Mouse (Mus musculus): ENCODE measurements around the gene Slc9a8. TPM values are rescaled to one million over a fixed set of nuclear protein-coding genes. Genes with fewer than 3 reads are reported as not detected.

Slc9a8 gene
- total RNA-seq, 2 experiments from 2014 or later: 17.2 to 19.1 TPM

DNA sequence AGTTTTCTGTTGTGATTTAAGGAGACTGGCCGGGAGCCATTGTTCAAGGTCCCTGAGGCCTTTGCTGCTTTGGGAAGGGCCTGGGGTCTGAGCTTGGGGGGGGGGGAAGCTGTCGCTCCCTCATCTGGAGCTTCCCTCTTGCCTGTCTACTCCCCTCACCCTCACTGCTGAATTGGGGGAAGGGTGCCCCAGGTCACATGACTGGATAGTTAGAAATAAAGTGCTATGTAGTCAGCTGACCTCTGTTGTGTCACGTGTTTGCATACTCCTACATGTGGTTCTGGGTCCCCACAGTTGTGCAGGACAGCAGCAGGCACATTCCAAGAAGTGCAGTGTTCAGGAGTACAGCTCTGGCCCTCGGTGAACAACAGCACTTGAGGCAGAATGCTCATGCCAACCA, 55.2 kb downstream of the Slc9a8 start:
- ATAC-seq (ENCODE audit: poor library complexity, severe bottlenecking): no peak

DNA sequence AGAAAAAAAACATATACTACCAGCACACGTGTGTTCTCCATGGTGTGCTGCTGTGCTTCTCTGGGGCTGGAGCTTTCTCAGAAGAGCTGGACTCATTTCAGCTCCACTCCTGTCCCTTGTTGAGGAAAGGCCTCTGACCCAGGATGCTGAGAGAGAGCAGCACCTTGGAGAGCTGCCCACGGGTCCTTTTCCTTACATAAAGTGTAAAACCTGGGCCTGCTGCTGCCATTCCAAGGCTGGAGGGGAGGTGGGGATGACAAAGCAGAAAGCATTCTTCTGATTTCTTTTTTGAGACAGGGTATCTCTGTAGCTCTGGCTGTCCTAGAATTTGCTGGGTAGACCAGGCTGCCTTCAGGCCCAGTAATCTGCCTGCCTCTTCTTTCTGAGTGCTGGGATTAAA, 56.6 kb downstream of the Slc9a8 start:
- no peak for ATAC-seq (ENCODE audit: poor library complexity, severe bottlenecking)

DNA sequence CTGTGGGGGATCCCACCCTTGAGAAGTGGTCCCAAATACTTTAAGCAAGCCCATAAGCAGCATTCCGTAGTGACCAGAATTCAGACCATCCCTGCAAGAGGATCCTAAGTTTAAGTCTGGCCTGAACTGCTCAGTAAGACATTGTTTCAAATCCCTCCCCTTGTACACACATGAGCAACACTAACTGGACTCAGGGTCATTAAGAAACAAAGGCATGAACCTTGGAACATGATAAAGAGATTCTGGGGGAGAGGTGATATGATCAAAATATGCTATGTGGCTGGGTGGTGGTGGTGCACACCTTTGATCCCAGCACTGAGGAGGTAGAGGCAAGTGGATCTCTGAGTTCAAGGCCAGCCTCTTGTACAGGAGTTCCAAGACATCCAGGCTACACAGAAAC, 58.0 kb downstream of the Slc9a8 start:
- no peak for ATAC-seq (ENCODE audit: poor library complexity, severe bottlenecking)

DNA sequence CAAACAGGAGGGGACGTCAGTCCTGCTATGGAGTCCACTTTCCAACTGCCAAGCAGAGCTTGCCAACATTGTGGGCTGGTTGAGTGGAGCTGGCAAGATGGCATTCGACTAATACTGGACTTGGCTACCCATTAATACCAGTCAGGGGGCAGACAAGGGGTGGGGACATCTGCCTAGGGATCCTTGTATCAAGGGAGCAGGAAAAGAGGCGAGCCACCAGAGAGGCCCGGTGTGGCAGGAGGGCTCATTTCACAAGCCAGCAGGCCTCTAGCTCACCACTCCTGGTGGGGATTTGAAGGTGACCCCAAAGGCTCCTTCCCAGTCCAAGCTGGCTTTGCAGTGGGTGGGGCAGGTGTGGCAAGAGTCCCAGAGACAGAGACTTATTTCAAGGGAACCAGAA, 61.2 kb downstream of the Slc9a8 start:
- ATAC-seq (ENCODE audit: poor library complexity, severe bottlenecking): no peak

DNA sequence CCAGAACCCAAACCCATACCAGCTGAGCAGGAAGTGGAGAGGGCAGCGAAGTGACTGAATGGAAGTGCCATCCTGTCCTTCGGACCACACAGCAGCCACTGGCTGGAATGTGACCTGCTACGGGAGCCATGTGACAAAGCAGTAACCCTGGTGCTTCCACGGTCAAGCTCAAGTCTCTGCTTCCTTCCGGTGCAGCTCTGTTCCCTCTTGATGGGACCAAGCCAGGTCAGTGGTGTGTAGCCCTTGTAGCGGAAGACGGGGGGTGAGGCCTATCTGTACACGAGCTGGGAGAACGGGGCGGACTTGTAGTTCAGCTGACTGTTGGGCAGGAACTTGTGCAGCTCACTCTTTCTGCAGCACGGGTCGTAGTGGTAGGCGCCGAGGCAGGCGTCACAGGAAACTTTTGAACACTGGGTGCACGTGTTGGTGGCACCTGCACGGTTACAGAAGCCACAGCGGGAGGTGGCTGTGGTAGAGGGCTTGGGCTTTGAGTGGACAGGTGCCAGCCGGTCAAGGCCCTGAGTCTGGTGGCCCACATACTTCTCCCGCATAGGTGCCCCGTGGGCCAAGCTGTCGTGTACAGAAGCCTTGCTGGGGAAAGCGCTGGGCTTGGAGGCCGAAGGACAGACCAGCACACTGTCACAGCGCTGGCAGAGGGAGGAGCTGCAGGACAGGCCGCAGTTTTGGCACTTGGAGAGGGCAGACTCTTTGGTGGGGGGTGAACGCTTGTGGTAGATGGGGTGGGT, 61.7 kb downstream of the Slc9a8 start:
- no peak for ATAC-seq (ENCODE audit: poor library complexity, severe bottlenecking)

DNA sequence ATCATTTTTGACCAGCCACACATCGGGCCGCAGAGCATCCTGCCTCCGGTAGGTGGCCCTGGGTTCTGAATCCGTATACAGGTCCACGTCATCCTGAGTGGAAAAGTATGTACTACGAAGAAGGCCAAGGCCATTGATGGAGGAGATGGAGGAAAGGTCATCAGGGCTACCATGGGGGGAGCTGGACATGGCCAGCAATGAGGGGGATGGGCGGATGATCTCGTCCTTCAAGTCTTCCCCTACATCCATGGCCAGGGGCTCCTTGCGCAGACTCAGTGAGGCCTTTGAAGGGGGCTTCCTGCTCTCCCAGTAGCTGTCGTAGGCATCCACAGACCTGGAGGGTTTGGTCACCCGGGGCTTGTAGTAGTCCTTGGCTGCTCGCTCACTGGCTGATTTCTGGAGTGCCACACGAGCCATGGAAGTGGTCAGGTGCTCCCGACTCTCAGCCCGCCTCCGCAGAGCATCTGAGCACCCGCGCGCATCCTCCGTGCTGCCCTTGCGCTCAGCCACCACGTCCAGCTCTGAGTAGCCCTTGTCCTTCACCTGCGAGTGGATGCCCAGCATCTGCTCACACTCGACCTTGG, 62.4 kb downstream of the Slc9a8 start:
- no peak for ATAC-seq (ENCODE audit: poor library complexity, severe bottlenecking)

DNA sequence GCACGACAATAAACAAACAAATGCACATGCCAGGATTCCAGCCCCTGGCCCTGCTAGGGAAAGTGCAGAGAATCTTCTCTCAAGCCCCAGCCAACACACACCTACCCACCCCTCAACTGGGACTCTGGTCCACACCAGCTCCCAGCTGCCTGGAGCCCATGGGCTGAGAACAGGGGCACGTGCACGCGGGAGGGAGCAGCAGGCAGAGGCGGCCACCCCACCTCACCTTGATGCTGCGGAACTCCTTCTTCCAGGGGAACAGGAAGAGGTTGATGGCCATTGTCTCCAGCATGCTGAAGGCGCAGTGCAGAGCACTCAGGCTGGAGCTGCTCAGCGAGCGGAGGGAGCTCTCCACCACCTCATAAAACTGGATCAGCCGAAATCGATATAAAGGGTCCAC, 63.4 kb downstream of the Slc9a8 start:
- ATAC-seq (ENCODE audit: poor library complexity, severe bottlenecking): no peak

DNA sequence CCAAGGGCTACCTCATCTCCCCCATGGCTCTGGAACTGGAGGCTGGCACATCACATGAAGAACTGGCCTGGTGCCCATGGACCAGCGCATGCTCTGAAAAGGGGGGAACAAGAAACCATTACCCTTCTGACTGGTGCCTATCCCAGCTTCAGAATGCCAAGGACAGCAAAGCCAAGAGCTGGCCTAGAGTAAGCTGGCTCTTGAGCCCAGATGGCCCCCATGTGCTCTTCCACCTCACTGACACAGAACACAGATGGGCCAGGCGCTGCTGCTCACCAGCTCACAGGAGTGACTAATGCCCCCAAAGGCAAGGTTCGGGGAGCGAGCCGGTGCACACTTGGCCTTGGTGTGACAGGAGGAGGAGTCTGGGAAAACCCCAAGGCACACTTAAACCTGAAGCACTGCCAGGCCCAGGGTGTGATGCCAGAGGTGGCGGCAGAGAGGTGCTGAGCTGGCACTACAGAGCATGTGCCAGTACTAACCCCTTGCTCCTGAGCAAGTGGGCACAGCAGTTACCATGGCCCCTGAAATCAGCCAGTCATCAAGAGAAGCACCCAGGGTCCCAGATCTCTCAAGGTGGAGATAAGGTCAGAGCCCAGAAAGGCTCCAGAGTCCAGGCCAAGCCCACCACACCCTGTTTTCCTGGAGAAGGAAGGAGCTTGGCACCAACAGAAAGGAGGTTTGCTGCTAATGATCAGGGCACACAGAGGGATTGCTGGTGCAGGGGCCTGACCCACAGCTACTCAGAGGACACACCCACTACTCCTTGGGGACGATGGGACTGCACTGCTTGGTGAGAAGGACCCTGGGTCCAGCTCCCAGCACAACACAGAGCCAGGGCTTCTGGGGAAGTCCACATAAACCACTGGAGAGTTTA, 64.2 kb downstream of the Slc9a8 start:
- ATAC-seq (ENCODE audit: poor library complexity, severe bottlenecking): no peak

DNA sequence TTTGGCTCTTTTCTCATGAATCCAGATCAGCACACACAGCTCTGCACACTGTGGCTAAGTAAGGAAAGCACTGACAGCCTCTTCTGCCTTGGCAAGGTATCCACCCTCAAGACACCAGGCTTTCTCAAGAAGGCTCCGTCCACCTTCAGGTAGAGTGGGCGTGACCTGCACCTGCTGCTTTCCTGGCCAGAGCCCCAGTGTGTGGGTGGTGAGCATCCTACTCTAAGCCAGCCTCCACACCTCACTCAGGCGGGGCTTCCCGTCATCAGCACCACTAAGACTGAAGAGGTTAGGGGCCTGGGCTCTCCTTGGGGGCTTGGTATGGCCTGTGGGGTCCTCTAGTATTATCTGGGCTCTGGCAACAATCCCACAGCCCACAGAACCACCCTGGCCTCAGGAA, 65.1 kb downstream of the Slc9a8 start:
- no peak for ATAC-seq (ENCODE audit: poor library complexity, severe bottlenecking)

DNA sequence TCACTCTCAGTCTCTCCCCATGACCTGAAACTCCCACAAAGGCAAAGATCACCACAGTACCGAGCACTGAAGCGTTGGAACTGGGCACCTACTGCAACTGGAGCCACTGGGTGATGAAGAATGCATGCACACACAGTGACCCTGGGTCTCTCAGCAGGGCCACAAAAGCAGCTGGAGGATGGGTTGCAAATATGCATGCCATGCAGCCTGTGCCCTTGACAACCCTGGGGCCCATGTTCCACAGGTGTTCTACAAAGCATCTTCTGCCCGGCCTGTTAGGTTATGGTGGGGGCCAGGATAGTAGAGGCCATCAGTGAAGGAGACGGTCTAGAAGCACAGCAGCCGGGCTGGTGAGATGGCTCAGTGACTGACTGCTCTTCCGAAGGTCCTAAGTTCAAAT, 66.0 kb downstream of the Slc9a8 start:
- no peak for ATAC-seq (ENCODE audit: poor library complexity, severe bottlenecking)

DNA sequence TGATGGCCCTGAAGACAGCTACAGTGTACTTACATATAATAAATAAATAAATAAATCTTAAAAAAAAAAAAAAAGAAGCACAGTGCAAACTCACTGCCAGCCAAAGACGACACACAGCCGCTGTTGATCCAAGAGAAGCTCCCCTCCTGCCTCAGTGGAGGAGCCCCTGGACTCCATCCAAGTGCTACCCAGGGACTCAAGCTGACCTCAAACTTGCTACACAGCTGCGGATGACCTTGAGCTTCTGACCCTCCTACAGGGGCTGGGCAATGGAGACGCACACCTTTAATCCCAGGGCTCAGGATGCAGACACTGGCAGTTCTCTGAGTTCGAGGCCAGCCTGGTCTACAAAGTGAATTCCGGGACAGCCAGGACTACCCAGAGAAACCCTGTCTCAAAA, 66.5 kb downstream of the Slc9a8 start:
- no peak for ATAC-seq (ENCODE audit: poor library complexity, severe bottlenecking)

DNA sequence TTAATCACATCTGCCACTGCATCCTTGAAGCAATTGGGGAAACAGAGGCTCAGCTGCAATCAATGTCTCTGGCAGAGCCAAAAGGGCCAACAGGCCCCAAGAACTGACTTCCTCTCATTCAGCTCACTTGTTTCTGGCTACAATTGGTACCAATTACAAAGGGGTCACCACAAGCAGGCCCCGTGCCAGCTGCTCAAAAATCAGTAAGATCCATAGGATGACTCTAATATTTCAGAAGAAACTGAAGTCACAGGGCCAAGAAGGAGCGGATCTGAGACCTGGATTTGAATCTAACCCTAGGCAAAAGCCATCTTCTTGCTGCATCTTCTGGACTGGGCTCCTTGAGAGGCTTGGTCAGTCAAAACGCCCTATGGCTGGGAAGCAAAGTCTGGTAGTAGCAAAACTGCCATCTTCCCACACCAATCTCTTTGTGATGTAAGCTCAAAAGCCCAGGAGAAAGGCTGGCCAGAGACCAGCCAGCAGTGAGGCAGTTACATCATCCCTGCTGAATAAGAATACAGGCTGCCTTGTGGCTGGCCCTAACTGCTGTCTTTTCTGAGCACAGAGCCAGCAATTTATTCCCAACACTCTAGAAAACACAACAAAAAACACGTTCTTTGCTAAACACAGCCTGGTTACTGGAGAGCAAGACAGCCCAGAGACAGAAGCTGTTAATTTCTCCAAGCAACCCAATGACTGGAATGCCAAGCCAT, 69.5 kb downstream of the Slc9a8 start:
- ATAC-seq (ENCODE audit: poor library complexity, severe bottlenecking): no peak

DNA sequence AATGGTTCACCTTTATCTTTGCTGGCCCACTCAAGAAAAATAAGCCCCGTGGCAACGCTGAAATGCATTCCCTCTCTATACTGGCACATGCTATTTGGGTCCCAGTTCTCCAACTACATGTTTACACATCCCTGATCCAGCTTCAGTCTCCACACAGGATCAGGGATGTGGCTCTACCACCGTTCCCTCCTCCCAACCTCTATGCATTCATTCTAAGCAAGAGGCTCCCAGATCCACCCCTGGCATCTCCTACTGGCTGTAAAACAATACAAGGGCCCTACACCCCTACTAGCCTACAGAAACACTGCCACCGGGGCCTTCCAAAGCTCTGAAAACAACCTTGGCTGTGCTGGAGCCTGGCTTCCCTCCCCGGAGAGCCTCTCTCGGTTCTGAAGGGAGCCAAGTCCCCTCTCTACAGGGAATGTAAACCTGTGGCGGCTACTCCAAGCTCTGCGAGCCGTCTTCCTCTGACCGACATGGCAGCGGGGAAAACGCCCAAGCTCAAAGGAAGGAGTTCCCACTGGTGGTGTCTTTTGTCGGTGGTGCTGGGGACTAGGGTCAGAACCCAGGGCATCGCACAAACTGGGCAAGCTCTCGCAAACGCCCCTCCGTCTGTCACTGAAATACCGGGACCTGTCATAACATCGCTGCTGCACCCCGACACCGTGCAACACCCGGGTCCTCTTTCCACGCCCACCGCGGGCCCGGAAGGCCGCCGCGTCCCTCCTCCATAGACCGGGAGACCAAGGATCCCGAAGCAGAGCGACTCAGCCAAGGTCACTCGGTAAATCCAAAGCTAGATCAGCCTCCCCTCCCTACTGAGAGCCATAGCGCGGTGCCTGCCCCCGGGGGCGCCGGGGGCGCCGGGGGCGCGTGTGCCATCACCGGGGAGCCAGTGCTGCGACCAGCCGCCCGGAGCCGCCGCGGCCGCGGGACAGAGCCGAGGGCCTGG, 70.5 kb downstream of the Slc9a8 start, which contains the start of gene Rnf114:
Gene Rnf114, plus strand, starts transcription at position 889 of the 952 bp plus-strand sequence.
- ATAC-seq (ENCODE audit: poor library complexity, severe bottlenecking): peak; percentile 54

DNA sequence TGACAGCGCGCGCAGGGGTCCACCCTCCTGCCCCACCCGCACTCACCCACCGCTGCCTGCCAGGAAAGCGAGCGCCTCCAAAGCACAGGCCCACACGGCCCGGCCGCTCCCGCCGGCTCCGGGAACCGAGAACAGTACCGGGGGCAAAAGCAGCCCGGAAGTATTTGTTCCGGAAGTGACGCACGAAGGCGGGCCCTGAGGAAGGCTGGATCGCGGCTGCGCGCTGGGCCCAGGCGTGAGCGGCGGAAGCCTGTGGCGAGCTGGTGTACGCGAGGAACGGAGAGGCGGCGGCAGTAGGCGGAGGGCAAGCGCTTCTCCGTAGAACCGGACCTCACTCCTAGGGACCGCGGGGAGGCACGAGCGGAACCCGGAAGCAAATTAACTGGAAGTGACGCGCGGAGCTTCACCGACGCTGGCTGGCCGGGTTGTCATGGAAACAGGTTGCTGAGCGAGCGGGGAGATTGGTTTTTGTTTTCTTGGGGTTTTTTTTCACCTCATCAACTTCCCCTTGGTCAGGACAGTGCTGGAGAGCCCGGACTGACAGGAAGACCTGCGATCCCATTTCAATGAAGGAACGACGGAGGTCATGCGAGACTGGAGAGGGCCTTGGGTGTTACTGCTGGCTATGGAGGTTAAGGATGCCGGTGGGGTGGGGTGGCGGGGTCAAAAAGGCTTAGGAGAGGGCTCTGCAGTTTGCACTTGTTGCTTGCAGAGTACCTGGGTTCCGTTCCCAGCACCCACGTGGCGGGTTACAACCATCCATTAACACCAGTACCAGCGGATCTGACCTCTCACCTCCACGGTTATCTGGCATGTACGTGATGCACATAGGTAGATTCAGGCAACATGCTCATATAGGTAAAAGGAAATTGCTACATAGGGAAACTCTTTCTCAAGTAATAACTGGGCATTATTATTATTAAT, 71.5 kb downstream of the Slc9a8 start, which contains the start of gene Spata2:
Gene Spata2, minus strand, starts transcription at position 175 of the 924 bp plus-strand sequence.
- peak; percentile 86 for ATAC-seq (ENCODE audit: poor library complexity, severe bottlenecking)

DNA sequence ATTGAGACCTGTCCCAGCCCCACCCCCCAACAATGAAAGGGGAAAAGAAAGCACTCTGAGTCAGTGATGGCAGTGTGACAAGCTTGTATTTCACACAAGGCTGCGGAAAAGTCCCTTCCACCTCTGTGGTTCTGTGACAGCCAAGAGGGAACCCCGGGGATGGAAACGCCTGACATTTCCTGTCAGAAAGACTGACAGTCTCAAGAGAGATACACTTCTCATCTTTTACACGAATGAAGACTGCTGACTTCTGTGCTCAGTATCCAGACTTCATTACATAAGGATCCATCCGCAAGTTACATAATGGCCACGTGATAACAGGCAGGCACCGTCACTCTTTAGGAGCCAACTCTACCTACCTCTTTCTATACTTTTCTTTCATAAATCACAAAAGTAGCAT, 74.9 kb downstream of the Slc9a8 start:
- no peak for ATAC-seq (ENCODE audit: poor library complexity, severe bottlenecking)

DNA sequence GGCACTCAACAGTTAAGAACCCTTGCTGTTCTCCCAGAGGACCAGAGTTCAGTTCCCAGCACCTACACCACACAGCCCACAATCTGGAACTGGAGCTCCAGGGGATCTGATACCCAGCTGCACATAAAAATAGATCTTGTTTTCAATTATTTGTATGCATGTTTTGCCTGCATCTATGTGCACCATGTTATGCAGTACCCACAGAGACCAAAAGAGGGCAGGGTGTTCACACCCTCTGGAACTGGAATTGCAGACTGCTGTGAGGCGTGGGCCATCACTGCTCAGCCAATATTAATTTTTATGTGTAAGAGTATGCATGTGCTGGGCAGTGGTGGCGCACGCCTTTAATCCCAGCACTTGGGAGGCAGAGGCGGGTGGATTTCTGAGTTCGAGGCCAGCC, 75.8 kb downstream of the Slc9a8 start:
- peak; percentile 39 for ATAC-seq (ENCODE audit: poor library complexity, severe bottlenecking)

DNA sequence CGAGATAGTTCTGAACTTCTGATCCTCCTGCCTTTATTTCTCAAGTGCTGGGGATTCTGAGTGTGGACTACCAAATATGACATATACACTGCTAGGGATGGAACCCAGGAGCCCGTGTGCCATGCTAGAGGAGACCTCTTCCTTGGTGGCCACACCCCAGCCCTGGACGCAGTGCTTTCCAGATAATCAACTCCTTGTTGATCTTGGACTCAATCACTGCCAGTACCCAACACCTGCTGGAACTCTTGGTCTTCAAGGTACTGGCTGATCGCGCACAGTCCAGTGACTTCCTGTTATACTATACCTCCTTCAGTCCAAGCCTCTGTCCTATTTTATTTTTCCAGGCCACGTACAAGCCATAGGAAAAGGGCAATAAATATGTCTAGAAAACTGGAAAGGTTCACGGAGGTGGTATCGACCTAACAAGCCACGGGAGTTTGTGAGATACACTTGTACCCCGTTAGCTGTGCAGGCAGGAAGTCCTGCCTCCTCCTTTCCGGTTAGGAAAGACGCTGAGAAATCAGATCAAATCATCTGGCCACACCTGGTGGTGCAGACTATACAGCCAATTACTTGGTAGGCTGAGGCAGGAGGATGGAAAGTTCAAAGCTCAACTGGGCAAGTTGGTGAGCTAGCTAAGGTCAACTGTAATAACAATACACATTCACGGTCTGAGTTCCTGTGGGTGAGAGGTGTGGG, 81.2 kb downstream of the Slc9a8 start:
- peak; percentile 56 for ATAC-seq (ENCODE audit: poor library complexity, severe bottlenecking)

DNA sequence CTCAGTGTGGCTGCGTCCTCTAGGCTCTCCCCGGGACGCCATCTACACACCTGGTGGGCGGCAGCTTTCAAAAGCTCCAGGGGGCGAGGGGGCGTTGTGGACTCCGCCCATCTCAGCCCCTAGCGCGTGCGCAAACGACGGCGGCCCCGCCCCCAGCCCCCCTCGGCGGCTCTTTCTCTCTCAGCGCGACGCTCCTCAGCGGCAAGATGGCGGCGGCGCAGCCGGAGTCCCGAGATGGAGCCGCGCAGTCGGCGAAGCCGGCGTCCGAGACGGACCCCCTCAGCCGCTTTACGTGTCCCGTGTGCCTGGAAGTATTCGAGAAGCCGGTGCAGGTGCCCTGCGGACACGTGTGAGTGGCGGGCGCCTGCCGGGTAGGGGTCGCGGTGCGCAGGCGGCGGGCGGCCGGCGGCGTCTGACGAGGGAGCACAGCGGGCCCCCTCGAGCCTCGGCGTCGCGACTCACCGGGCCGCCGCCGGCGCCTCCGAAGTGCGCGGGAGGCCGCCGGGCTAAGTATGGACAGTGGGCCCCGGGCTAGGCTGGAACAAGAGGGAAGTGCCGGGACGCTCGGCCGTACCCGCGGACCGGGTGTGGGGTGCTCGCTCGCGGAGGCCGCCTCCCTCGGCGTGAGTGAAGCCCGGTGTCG, 81.9 kb downstream of the Slc9a8 start:
- ATAC-seq (ENCODE audit: poor library complexity, severe bottlenecking): peak; percentile 78
